8 mouse cellular contexts compared by ENCODE assay signal in the genomic region with DNA sequence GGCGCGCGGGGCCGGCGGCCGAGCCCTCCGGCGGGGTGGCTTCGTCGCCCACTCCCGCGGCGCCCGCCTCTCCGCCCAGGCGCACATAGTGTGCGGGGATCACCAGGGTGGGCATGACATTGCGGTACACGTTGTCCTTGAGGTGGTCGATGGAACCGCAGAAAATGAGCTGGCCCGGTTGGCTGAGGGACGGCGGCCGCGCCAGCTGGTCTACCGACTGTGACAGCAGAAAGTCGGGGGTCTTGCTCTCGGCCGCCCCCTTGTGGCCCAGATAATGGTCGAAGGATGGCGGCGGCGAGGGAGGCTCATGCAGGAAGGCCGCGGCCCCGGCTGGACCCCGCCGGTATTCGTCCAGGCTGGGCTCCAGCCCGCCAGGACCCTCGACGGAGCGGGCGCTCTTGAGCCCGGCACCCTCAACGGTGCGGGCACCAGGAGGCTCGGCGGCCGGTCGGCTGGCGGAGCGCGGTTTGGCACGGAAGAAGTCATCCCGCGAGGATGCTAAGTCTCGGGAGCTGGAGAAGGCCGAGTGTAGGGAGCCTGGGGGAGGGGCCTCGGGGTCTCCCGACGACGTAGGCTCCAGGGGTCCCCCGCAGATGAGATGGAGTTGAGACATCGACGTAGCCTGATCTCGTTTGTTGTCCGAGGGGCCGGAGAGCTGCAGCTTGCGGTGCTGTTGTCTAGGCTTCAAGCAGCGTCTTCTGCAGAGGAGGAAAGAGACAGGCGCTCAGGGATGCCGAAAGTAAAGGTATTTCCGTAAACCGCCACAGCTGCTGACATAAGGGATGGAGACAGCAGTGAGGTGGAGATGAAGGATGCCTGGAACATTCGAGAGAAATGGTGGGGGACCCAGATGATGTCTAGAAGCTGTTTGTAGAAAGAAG. TPM values are rescaled to one million over a fixed set of nuclear protein-coding genes. Genes with fewer than 3 reads are reported as not detected.
DNase-seq lines count a peak whose midpoint lies in the region; ATAC-seq and TF ChIP-seq lines count a peak whose summit lies in the region.

No protein-coding gene starts in this region.

- WGBS in forebrain, embryonic 10.5 days = 7% methylated on average over 77 of the region's 77 CpGs
- WGBS in lung, postnatal 0 days = 28% methylated on average over 55 of the region's 77 CpGs

- H3K9ac ChIP-seq in lung, postnatal 0 days (replicated peaks; ENCODE audit: low read depth) = peak overlapping the region; percentile 6

- peak overlapping the region; percentile 52 for H3K4me3 ChIP-seq in bone marrow macrophage, adult 2 months (ENCODE audit: insufficient read depth, low read length)
- H3K4me3 ChIP-seq in forebrain, embryonic 10.5 days = peak overlapping the region; percentile 52
- H3K4me3 ChIP-seq in lung, postnatal 0 days (ENCODE audit: low read depth, low read length) = peak overlapping the region; percentile 51

- intact Hi-C loops in heart, postnatal 14 days (cut with DNase I) = no loop called here

- H3K36me3 ChIP-seq in forebrain, embryonic 10.5 days (replicated peaks) = peaks cover 97% of the 10 kb centered on the region
- peaks cover 19% of the 10 kb centered on the region for H3K36me3 ChIP-seq in lung, postnatal 0 days (ENCODE audit: insufficient read depth, low read length)

- H3K4me1 ChIP-seq in bone marrow macrophage, adult 2 months (ENCODE audit: control insufficient read depth, insufficient read depth, low read length) = peaks cover 9% of the 10 kb centered on the region
- peaks cover 26% of the 10 kb centered on the region for H3K4me1 ChIP-seq in forebrain, embryonic 10.5 days
- H3K4me1 ChIP-seq in lung, postnatal 0 days (ENCODE audit: insufficient read depth, low read depth, low read length) = 0 out of 2 replicates have a peak, but pooled peaks cover 3% of the 10 kb centered on the region

- DNase-seq in ES-CJ7 (ENCODE audit: low read depth, low spot score) = peak; percentile 75
- peak; percentile 89 for DNase-seq in forebrain, embryonic 10.5 days (ENCODE audit: extremely low spot score, low spot score)
- DNase-seq in heart, postnatal 14 days = peak; percentile 83 to 90
- DNase-seq in layer of hippocampus, postnatal 10 days (ENCODE audit: low spot score in 2 of 2) = peak; percentile 93 to 94
- DNase-seq in lung, postnatal 0 days (ENCODE audit: low spot score) = peak; percentile 78
- DNase-seq in retina, embryonic 14.5 days (ENCODE audit: low spot score) = peak; percentile 95

- peak overlapping the region; percentile 98 for H3K4me2 ChIP-seq in lung, postnatal 0 days (replicated peaks; ENCODE audit: low read depth, low read length)

- no peaks in the 10 kb centered on the region for H3K9me3 ChIP-seq in forebrain, embryonic 10.5 days
- no peaks in the 10 kb centered on the region for H3K9me3 ChIP-seq in lung, postnatal 0 days (ENCODE audit: low read length)

- TF ChIP-seq CTCF in bone marrow macrophage, adult 2 months (IDR thresholded peaks at IDR 0.05; ENCODE audit: low read depth, low read length) = no peak
- TF ChIP-seq CTCF in lung, postnatal 0 days (IDR thresholded peaks at IDR 0.05) = peak; percentile 86

- H3K27me3 ChIP-seq in forebrain, embryonic 10.5 days (ENCODE audit: poor library complexity, severe bottlenecking) = peaks cover 61% of the 10 kb centered on the region
- H3K27me3 ChIP-seq in lung, postnatal 0 days (replicated peaks; ENCODE audit: insufficient read depth, low read length) = no peaks in the 10 kb centered on the region

- no peak for TF ChIP-seq POLR2A in bone marrow macrophage, adult 2 months (IDR thresholded peaks at IDR 0.05; ENCODE audit: borderline replicate concordance, low read depth, low read length)

- no peak overlapping the region for H3K27ac ChIP-seq in bone marrow macrophage, adult 2 months (ENCODE audit: insufficient read depth, low read depth, low read length)
- peak overlapping the region; percentile 72 for H3K27ac ChIP-seq in forebrain, embryonic 10.5 days
- H3K27ac ChIP-seq in lung, postnatal 0 days (ENCODE audit: low read length) = no peak overlapping the region

- TF ChIP-seq EP300 in lung, postnatal 0 days (IDR thresholded peaks at IDR 0.05) = no peak

- peak; percentile 52 for ATAC-seq in lung, postnatal 0 days
- no peak for ATAC-seq in inflammation-experienced regulatory T-cells, adult 6 months

RNA-seq across cellular contexts. Expression of a gene that starts 8.3 kb away (rescaled TPM):
- polyA plus RNA-seq in bone marrow macrophage, adult 2 months (2012; ENCODE audit: insufficient read depth, insufficient read length, missing spikeins) = 1,924 and 2,101 TPM in 2 replicates
- polyA plus RNA-seq in forebrain, embryonic 10.5 days (2016; fragmentation: Nextera tagmentation; extraction: Ambion mirVana) = 66.2 and 70.1 TPM in 2 replicates
- total RNA-seq in heart, postnatal 14 days (2021) = 100 to 1,000 TPM; 130 to 136 TPM
- 10 to 100 TPM; 81.8 to 83.7 TPM for total RNA-seq in layer of hippocampus, postnatal 10 days (2021)
- polyA plus RNA-seq in lung, postnatal 0 days (2015; fragmentation: Nextera tagmentation; extraction: Ambion mirVana) = 215 and 223 TPM in 2 replicates
- polyA plus RNA-seq in inflammation-experienced regulatory T-cells, adult 6 months (2017; shearing (Covaris generic)) = 10 to 100 TPM; 21.8 to 32.1 (median 26.1) TPM

RNA-seq across cellular contexts. Expression of a gene that starts 9.0 kb away (rescaled TPM):
- not detected in 2 replicates for polyA plus RNA-seq in bone marrow macrophage, adult 2 months (2012; ENCODE audit: insufficient read depth, insufficient read length, missing spikeins)
- polyA plus RNA-seq in forebrain, embryonic 10.5 days (2016; fragmentation: Nextera tagmentation; extraction: Ambion mirVana) = 2.2 and 2.8 TPM in 2 replicates
- total RNA-seq in heart, postnatal 14 days (2021) = 10 to 100 TPM; 10.5 to 11.4 TPM
- 100 to 1,000 TPM; 115 TPM for total RNA-seq in layer of hippocampus, postnatal 10 days (2021)
- 3.2 and 3.4 TPM in 2 replicates for polyA plus RNA-seq in lung, postnatal 0 days (2015; fragmentation: Nextera tagmentation; extraction: Ambion mirVana)
- not detected for polyA plus RNA-seq in inflammation-experienced regulatory T-cells, adult 6 months (2017; shearing (Covaris generic))

RNA-seq across cellular contexts. Expression of a gene that starts 30.7 kb away (rescaled TPM):
- polyA plus RNA-seq in bone marrow macrophage, adult 2 months (2012; ENCODE audit: insufficient read depth, insufficient read length, missing spikeins) = 133 and 173 TPM in 2 replicates
- 255 and 262 TPM in 2 replicates for polyA plus RNA-seq in forebrain, embryonic 10.5 days (2016; fragmentation: Nextera tagmentation; extraction: Ambion mirVana)
- total RNA-seq in heart, postnatal 14 days (2021) = 100 to 1,000 TPM; 163 to 176 TPM
- 10 to 100 TPM; 74.8 to 80.1 TPM for total RNA-seq in layer of hippocampus, postnatal 10 days (2021)
- 214 TPM in 2 replicates for polyA plus RNA-seq in lung, postnatal 0 days (2015; fragmentation: Nextera tagmentation; extraction: Ambion mirVana)
- 10 to 100 TPM; 40.1 to 61.9 (median 53.3) TPM for polyA plus RNA-seq in inflammation-experienced regulatory T-cells, adult 6 months (2017; shearing (Covaris generic))

RNA-seq across cellular contexts. Expression of a gene that starts 31.5 kb away (rescaled TPM):
- polyA plus RNA-seq in bone marrow macrophage, adult 2 months (2012; ENCODE audit: insufficient read depth, insufficient read length, missing spikeins) = 2.3 and 2.5 TPM in 2 replicates
- polyA plus RNA-seq in forebrain, embryonic 10.5 days (2016; fragmentation: Nextera tagmentation; extraction: Ambion mirVana) = 5.0 and 6.4 TPM in 2 replicates
- total RNA-seq in heart, postnatal 14 days (2021) = 1 to 10 TPM; 3.1 to 3.3 TPM
- 1 to 10 TPM; 3.6 to 3.7 TPM for total RNA-seq in layer of hippocampus, postnatal 10 days (2021)
- polyA plus RNA-seq in lung, postnatal 0 days (2015; fragmentation: Nextera tagmentation; extraction: Ambion mirVana) = 13.0 and 14.9 TPM in 2 replicates
- polyA plus RNA-seq in inflammation-experienced regulatory T-cells, adult 6 months (2017; shearing (Covaris generic)) = 1 to 10 TPM in 1 of 3 experiments, under 1 TPM in 2; 0.45 to 2.0 (median 0.94) TPM

RNA-seq across cellular contexts. Expression of a gene that starts 45.2 kb away (rescaled TPM):
- not detected in 2 replicates for polyA plus RNA-seq in bone marrow macrophage, adult 2 months (2012; ENCODE audit: insufficient read depth, insufficient read length, missing spikeins)
- 10.5 and 13.5 TPM in 2 replicates for polyA plus RNA-seq in forebrain, embryonic 10.5 days (2016; fragmentation: Nextera tagmentation; extraction: Ambion mirVana)
- total RNA-seq in heart, postnatal 14 days (2021) = under 1 TPM in 1 of 2 experiments, not detected in 1; 0.29 TPM
- 100 to 1,000 TPM; 356 to 431 TPM for total RNA-seq in layer of hippocampus, postnatal 10 days (2021)
- polyA plus RNA-seq in lung, postnatal 0 days (2015; fragmentation: Nextera tagmentation; extraction: Ambion mirVana) = 1.7 and 1.9 TPM in 2 replicates
- 1 to 10 TPM; 1.8 to 3.2 (median 2.0) TPM for polyA plus RNA-seq in inflammation-experienced regulatory T-cells, adult 6 months (2017; shearing (Covaris generic))
